Mouse (Mus musculus) retina, postnatal 1 day (tissue): ENCODE data around the gene 2300002M23Rik.

Experiments used
- DNase-seq: peaks from one replicate; pipeline ENCODE4 v3.0.0-alpha.2; 2012

2300002M23Rik gene

DNA sequence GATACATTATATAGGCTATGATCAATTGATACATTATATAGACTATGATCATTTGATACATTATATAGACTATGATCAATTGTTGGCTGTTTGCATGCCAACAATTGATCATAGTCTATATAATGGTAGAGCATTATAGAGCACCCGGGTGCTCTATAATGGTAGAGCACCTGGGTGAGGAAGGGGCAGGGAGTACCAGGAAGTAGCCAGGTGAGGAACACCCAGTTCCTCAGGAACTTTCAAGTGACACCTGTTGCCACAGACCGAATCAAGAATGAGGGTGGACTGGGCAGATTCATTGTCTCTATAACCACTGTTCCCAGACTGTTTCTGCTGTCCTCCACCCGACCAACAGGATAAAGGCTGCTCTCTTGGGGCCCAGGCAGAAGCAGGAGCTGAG, at the start of gene 2300002M23Rik:
2300002M23Rik (plus strand) TSS at position 301 of the 400 bp plus-strand sequence.
- no peak for DNase-seq

DNA sequence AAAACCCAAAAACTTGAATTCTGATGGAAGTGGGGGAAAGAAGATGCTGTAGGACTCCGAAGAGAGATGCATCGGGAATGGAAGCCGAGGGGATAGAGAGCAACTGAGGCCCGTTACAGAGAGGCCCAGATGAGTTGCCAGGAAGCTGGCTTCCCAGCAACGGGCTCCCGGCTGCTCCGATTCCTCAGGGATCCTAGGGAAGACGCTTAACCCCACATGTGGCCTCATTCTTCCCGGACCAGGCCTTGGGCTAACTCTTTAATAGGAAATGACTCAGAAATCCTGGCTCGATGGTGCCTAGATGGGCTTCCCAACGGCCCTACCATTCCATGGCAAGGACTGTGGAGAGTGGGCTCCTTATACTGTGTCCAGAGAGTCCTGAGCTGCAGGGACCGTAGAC, 49.7 kb upstream of the 2300002M23Rik start:
- peak; percentile 25 for DNase-seq

DNA sequence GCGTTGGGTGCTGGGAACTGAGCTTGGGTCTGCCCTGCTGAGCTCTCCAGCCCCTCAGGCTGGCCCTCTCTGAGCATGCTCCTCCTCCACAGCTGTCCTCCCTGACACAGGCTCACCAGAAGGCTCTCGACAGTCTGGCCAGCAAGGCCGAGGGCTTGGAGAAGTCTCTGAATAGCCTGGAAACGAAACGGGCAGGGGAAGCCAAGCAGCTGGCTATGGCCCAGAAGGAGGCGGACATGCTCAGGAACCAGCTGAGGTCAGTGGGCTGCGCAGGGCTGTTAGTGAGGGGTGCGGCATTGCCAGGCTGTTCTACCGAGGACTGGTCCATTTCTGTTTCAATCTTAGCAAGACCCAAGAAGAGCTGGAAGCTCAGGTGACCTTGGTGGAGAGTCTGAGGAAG, 42.9 kb upstream of the 2300002M23Rik start:
- DNase-seq = no peak

DNA sequence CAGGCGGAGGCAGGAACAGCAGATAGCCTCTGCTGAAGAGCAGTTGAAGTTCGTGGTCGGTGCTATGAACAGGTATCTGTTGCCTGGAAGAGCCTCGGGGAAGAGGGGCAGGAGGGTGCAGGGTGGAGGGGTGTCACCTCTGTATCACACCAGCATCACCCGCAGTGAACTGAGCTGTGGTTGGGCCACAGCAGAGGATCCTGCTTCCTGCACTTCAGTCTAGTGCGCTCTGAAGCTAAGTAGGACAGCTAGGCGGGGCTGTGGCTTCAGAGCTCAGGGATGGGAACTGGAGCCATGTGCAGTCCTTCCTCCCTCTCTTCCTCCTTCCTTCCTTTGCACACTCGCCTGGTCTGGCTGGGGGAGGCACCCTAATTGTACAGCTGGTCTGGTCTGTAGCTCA, 40.6 kb upstream of the 2300002M23Rik start:
- DNase-seq = no peak

DNA sequence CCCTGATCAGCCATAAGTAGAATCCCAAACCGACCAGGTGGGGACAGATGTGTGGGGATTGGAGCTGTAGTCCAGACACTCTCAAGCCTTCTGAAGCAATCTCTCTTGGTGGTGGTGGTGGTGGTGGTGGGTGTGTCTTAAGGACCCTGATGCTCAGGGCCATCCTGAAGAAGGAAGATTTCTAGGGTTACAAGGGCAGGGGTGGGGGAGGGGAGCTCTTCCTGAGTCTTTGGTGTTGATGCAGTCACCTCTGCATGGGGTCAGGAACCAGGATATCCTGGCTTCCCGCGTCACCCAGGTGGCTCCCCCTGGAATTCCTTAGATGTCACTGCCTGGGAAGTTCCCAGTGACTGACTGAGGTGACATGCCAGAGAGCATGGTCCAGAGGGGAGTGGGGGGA, 34.9 kb upstream of the 2300002M23Rik start:
- no peak for DNase-seq

DNA sequence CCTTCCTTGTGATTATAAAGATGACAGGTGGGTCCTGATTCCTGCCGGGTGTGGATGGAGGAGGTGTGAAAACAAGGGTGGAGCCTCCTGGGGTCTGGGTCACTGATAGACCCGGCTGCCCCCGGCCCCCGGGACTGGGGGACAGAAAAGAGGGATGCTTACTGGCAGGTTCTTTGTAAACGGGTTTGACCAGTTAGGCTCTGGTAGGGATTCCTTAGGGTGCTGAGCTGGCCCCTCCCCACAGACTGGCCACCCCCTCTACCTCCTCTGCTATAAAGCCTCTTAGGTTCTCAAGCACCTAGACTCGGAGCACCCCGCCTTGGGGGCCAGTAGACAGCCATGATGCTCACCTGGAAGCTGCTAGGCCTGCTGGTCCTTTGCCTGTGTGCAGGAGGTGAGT, 34.3 kb upstream of the 2300002M23Rik start, which contains the start of gene Psors1c2:
Psors1c2 (plus strand) TSS at position 301 of the 400 bp plus-strand sequence.
- DNase-seq = no peak

DNA sequence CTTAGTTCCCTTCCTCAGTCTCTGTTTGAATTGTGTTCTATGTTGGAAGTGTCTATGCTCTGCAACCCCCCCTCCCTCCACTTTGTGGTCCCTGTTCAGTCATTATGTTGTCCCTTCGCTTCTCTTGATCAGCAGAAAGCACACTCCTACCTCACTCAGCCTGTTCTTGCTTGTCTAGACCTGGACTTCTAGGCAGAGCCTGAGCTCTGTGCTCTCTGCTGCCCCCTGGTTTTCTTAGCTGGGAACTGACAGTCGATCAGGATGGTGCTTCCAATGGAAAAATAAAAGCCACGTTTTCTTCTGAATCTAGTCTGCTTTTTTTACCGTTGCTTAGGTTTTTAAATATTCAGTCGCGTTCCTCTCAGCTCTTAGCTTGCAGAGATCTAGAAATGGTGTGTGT, 32.9 kb upstream of the 2300002M23Rik start:
- peak; percentile 81 for DNase-seq

DNA sequence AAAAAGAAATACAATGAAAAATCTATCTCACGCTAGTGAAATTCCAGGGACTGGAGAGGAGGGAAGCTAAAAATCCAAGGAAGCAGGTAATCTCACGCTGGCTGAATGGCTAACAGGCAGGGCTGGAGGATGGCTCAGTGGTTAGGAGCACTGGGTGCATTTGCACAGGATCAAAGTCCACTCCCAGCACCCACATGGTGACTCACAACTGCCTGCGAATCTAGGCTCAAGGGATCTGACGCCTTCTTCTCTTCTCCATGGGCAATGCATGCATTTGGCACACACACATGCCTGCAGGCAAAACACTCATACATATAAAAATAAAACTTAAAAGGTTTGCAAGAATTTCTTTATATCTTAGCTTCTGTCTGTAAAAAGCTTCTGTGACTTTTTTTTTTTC, 29.8 kb upstream of the 2300002M23Rik start:
- no peak for DNase-seq

DNA sequence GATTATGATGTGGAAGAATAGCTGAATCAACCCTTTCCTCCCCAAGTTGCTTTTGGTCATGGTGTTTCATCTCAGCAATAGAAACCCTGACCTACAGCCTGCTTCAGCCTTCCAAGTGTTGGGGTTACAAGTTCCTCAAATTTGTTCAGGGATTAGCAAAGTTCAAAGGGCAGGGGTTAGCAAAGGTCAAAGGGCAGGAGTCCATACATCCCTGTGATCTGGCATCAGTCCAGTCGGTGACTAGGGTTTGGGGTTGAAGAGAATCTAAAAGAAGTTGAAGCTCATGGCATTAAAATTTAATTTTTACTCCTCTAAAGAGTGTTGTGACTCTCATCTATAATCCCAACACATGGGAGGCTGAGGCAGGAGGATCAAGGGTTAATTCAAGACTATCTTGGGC, 28.8 kb upstream of the 2300002M23Rik start:
- DNase-seq = no peak

DNA sequence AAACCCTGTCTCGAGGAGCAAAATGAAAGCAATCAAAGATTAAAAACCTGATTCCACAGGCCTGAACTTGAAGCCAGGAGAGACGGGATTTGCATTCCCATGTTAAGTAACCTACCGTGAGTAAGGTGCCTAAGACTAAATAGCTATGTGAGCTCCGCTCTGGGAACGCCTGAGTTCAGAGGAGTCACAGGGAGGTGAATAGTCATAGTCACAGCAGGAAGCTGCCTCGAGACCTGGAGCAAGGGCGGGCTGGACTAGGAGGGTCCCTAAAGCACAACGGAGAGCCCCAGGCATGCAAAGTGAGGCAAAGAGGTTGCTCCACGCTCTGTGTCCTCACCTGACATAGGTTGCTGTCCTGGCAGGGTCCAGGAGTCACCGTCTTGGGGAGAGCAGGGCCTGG, 27.7 kb upstream of the 2300002M23Rik start:
- DNase-seq = no peak

DNA sequence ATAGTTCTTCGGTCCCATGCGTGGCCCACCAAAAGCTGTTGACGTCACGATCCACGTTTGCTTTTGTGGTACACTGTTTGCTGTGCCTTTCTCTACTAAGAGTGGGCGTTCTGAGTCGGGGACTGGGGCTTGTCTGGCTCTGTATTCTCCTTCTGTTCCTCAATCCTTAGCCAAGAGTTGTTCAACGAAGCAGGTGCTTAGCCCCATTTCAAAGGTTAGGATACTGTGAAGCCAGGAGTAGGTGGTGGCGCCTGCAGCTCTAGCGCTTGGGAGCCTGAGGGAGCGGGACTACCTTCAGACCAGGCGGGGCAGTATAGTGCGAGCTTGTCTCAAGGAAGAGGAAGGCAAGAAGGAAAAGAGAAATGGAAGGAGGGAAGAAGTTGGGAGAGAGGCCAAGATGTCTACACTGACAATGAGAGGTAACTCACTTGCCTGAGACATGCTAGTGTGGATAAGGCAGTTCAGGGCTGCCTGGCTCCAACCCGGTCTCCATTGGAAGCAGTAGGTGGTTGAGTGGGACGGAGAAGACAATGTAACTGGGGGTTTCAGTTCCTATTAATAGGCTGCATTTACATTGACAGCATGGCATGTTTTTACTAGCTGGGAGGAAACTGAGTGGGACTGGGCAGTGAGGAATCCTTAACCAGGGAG, 24.4 kb upstream of the 2300002M23Rik start:
- no peak for DNase-seq

DNA sequence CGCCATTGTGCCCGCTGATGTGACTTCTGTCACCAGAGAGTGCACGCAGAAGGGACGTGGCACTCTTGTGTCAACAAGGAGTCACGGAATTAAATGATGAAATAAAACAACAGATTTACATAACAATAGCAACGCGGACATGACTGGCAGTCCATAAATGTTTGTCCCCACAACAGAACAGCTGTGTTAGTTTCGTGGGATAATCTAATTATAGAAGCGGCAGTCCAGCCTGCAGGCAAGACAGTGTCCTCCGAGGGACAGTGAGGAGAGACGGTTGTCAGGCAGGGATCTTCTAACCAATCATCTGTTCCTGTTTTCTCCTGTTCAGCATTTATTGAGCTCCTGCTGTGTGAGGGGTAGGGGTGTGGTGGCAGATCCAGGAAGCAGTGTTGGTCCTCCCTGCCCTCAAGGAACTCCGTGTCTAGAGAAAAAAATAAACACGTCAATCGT, 23.8 kb upstream of the 2300002M23Rik start:
- DNase-seq = peak; percentile 75

DNA sequence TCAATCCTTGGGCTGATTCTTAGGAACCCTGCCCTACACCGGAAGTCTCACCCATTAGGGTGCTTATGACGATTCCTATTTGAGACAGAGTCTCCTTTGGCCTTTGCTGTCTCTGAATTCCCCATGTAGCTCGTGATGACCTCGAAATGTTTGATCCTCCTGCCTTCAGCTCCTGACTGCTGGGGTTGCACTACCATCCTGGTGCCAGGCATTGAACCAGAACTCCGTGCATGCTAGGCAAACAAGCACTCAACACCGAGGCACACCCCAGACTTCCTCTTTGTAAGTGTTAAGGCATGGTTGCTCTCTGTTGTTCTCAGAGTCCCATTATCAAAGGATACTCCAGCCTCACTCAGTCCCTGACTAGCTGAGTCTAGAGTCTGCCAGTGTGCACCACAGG, 23.2 kb upstream of the 2300002M23Rik start:
- DNase-seq = no peak

DNA sequence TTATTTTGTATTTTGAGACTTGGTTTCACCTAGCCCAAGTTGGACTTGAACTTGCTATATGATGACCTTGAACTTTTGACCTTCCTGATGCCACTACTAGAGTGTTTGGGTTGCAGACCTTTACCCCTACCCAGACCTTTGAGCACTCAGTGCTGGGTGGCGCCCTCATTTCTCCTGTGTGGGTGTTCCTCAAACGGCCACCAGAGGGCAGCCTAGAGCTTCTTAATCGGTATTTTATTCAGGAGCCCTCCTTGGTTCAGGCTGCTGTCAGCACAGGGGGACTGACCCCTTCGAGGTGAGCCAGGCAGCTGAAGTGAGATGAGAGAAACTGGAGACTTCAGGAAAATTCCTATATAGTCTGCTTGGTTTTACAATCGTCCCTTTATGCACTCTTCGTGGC, 22.6 kb upstream of the 2300002M23Rik start:
- peak; percentile 74 for DNase-seq

DNA sequence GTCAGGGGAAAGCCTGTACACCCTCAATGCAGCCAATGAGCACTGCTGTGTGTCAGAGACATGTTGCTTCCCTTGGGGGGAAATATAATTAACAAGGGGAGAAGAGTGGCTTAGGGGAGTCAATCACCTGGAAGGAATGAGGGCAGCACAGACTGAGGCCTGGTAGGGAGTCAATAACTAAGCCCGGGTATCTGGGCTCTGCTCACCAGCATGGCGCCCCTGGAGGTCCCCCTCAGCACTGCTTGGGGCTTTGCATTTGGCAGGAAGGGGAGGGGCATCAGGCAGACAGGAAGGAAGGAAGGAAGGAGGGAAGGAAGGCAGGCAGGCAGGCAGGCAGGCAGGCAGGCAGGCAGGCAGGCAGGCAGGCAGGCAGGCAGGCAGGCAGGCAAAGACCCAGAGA, 19.8 kb upstream of the 2300002M23Rik start:
- peak; percentile 50 for DNase-seq

DNA sequence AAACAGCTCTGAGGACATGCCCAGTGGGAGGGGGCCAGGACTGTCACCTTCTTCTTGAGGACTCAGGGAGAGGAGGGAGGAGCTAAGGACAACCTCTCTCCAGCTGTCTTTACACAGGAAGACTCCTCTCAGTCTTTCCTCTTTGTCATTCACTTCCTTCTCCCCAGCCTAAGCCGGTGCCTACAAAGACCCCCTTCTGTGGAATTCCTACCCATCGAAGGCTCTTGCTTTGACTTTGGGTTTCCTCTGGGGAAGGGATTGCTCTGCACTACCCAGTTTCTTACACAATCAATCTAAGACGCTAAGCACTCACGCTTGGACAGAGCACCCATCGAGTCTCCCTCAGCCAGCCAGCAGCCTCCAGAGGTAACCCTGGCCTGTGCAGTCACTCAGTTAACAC, 18.6 kb upstream of the 2300002M23Rik start:
- no peak for DNase-seq

DNA sequence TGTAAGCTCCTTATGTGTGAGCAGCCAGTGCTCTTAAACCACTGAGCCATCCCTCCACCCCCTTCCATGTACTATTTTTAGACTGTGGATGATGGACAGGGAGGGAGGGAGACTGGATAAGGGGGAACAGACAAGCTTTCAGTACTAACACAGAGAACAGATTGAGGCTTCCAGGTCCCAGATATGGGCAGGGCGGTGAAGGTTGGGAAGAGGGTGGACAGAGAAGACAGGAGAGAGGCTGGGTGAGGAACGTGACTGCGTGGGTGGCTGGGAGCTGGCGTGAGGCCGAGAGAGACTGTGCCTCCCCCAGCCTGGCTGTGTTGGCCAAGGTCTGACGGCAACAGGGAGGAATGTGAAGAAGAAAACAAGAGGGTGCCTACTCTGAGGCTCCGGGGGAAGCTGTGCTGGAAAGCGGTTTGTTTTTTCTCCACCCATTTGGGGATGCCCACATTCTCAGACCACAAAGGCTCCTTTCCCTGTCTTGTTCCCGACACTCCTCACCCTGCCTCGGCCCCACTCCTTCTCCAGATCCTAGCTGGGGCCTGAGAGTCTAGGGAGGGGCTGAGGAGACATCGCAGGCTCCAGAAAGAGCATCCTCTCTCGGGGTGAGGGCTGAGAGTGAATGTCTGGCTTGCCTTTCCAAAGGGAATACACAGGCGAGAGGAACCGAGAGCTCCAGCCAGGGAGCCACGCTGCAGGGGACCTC, 17.7 kb upstream of the 2300002M23Rik start:
- peak; percentile 80 for DNase-seq

DNA sequence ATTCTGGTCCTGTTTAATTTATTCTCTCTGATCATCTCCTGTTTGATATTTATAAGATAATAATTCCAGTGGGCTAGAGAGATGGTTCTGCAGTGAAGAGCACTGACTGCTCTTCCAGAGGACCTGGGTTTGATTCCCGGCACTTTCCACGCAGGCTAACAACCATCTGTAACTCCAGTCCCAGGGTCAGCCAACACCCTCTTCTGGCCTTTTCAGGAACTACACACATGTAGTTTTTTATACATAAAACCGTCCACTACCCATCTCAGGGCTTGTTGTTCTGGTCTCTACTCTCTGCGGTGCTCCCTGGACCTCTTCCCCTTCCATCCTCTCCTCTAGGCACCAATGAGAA, 17.1 kb upstream of the 2300002M23Rik start:
- DNase-seq = no peak

DNA sequence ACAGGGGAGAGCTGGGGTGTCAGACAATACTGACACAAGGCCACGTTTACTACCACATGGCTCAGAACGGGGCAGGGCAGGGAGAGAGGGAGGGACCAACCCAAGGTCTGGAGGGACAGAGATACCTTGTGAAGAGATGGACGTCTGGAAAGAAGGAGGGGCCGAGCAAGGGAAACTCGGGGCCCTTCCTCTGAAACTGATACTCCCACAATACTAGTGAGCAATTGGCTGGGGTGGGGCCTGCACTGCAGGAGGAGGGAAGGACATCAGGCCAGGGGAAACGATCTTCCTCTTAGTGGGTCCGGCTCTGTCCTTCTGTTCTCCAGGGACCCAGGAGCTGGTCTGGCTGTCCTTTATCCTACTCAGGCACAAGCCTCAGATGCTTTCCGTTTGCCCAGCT, 16.4 kb upstream of the 2300002M23Rik start:
- no peak for DNase-seq

DNA sequence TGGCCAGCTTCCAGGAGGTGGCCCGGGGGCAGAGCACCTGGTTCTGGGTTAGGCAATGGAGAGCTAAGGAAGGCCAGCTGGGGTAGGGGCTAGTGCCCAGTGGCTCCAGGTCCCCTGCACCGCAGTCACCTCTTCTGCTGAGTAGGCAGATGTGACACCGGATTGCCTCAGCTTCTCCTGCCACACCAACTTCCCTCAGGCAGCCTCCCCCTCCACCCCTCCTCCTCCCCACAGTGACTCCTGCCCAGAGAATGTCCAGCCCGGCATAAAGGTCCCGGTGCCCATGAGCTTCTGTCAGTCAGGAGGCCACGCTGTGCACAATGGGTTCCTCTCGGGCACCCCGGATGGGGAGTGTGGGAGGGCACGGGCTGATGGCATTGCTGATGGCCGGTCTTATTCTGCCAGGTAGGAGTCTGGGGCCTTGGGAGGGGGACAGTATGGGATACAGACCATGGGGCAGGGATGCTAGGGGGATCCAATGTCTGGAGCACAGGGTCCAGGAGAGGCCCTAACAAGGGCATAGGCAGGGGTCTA, 15.3 kb upstream of the 2300002M23Rik start, which contains the start of gene Cdsn:
Cdsn (plus strand) TSS at position 248 of the 534 bp plus-strand sequence.
- DNase-seq = no peak

DNA sequence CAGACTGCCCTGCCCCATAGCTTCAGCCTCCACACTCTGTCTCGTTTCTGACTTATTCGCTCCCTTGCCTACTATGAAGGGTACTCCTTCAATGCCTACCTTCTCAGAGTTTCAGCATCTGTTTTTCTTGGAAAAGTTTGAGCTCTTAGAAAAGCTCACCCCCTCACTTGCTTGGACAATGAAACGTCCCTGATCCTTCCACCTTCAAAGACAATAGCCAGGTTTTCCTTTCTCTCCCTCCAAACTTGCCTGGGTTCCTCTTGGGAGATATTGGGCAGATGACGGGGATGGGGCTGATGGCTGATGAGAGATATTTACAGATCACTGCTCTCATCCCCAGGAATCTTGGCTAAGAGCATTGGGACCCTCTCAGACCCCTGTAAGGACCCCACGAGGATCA, 12.9 kb upstream of the 2300002M23Rik start:
- no peak for DNase-seq

DNA sequence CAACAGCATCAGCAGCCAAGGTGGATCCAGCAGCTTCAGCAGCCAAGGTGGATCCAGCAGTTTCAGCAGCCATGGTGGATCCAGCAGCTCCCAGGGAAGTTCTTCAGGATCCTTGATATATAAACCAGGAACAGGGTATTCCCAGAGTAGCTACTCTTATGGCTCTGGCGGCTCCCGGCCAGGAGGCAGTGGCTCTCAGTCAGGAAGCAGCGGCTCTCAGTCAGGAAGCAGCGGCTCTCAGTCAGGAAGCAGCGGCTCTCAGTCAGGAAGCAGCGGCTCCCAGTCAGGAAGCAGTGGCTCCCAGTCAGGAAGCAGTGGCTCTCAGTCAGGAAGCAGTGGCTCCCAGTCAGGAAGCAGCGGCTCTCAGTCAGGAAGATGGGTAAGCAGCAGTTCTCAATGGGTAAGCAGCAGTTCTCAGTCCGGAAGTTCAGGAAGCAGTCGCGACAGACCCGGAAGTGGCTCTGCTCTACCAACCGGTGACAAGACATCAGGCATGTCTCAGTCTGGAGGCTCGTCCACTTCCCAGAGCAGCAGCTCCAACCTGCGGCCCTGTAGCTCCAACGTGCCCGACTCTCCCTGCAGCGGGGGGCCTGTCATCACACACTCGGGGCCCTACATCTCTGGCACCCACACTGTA, 12.4 kb upstream of the 2300002M23Rik start:
- DNase-seq = no peak

DNA sequence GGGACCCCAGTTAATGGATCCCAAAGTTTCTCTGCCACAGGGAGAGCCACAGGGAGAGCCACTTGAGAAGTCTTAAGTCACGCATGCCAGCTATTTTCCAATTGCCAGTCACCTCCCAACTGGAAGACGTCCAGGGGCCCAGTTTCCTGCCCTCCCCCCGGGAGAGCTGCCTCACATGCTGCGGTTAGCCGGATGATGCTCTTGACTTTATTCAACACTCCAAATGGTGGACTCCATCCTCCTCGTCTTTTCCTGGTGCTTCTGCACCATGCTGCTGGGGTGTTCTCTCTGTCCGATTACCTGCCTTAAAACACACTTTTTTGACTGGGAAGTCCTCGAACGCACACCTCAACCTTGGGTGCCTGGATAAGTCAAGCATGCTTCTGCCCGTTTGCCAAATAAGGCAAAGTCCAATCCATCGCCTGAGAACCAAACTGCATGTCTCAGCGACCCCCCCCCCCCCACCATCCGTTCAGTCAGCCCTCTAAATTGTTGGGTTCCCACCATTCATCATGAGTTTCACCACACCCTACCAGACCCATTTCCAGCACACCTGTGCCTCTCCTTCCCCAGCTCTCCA, 11.0 kb upstream of the 2300002M23Rik start:
- no peak for DNase-seq
